Mouse (Mus musculus) forebrain, postnatal 0 days (tissue): ENCODE results near the gene Nfkb1. TPM values are rescaled to one million over a fixed set of nuclear protein-coding genes. Genes with fewer than 3 reads are reported as not detected.

Experiments used
- ATAC-seq: fragments of 200-750 bp; cut with Nextera tagmentation; 2 replicates; pipeline ENCODE4 v1.8.0; 2017; ENCODE audit warnings: mild to moderate bottlenecking, moderate library complexity
- DNase-seq: peaks from one replicate; pipeline ENCODE4 v3.0.0-alpha.2; 2015
- H3K27ac ChIP-seq: fragments of 300-500 bp; sonication (generic); 2 replicates; pipeline ENCODE4 v1.5.1; 2014; ENCODE audit warnings: low read depth, mild to moderate bottlenecking, antibody characterized with exemption, low read length, moderate library complexity, mixed read lengths
- H3K27me3 ChIP-seq: fragments of 300-500 bp; sonication (generic); 2 replicates; pipeline ENCODE4 v1.6.1; 2014; ENCODE audit warnings: mild to moderate bottlenecking, low read length, mixed read lengths; ENCODE audit not compliant: insufficient read depth
- H3K36me3 ChIP-seq: fragments of 300-500 bp; sonication (generic); 2 replicates; pipeline ENCODE4 v1.6.1; 2014; ENCODE audit warnings: mild to moderate bottlenecking, moderate library complexity; ENCODE audit not compliant: insufficient read depth
- H3K4me1 ChIP-seq: fragments of 300-500 bp; sonication (generic); 2 replicates; pipeline ENCODE4 v1.6.1; 2014; ENCODE audit warnings: antibody characterized with exemption; ENCODE audit not compliant: insufficient read depth
- H3K4me2 ChIP-seq: fragments of 300-500 bp; sonication (generic); 2 replicates; pipeline ENCODE4 v1.6.1; 2014; ENCODE audit warnings: low read depth, mild to moderate bottlenecking, moderate library complexity
- H3K4me3 ChIP-seq: fragments of 300-500 bp; sonication (generic); 2 replicates; pipeline ENCODE4 v1.5.1; 2014; ENCODE audit warnings: low read depth, low read length, mixed read lengths
- H3K9ac ChIP-seq: fragments of 300-500 bp; sonication (generic); 2 replicates; pipeline ENCODE4 v1.6.1; 2014; ENCODE audit warnings: mild to moderate bottlenecking
- H3K9me3 ChIP-seq: fragments of 300-500 bp; sonication (generic); 2 replicates; pipeline ENCODE4 v1.6.1; 2016; ENCODE audit warnings: low read length
- CTCF ChIP-seq: sonication (generic); IDR thresholded peaks from 2 replicates; pipeline ENCODE4 v1.5.1; 2016; ENCODE audit warnings: antibody characterized with exemption, control low read depth, low read depth
- WGBS: fragments of 180-500 bp; shearing (Covaris S2); extraction: QIAGEN DNeasy Blood & Tissue Kit; methylation state at CpG from one replicate; pipeline ENCODE4 v1.1.7; 2014; 5-methylcytosine and 5-hydroxymethylcytosine counted together
- polyA plus RNA-seq: library from polyadenylated mRNA; unstranded; fragments of >200 nt; fragmentation: Nextera tagmentation; extraction: Ambion mirVana; gene quantifications from 2 replicates; pipeline ENCODE4 v1.2.1, GENCODE M21; 2015
- total RNA-seq: library from RNA; depleted of rRNA; stranded (reverse); fragments of >200 nt; gene quantifications from 2 replicates; pipeline ENCODE4 v1.2.3, GENCODE M21; 2014

Nfkb1 gene
- total and polyA plus RNA-seq, 2 experiments from 2014 or later: 4.4 to 22.5 TPM

- Histone ChIP-seq H3K9ac (no peak overlapping the region), H3K4me3 (no peak overlapping the region), H3K36me3 (no peaks in the 10 kb centered on the region), H3K27me3 (no peaks in the 10 kb centered on the region), H3K27ac (no peak overlapping the region), H3K9me3 (no peaks in the 10 kb centered on the region), H3K4me1 (no peaks in the 10 kb centered on the region), H3K4me2 (no peak overlapping the region)
- no peak for DNase-seq
- ATAC-seq: no peak
- TF ChIP-seq CTCF: no peak
- WGBS: 78% methylated on average over 6 of the region's 6 CpGs
Observed at GRCm38 (mm10) chr3:135680213-135680843, 11.0 kb downstream of the Nfkb1 start.

DNA sequence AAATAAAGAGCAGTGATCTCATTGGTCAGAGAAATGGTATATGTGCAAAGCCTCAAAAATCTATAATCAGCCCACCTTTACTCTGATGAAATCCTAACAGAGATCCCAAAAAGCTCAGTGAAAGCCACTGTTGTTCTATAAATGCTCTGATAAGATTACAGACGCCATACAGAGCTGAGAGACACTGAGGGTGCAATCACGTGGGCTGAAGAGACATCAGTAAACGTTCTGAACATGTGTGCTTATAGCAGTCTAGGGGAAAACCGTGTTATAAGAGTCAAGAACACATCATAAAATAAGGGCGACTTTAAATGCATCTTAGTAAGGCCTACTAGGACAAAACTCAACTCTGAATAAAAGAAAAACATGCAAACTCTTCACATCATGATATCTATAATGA, 14.3 kb downstream of the Nfkb1 start:
- WGBS: 88% methylated on average over 5 of the region's 5 CpGs
- ATAC-seq (no peak), DNase-seq (no peak)
- H3K9ac ChIP-seq: no peak overlapping the region
- H3K4me2 ChIP-seq: no peak overlapping the region
- no peak for TF ChIP-seq CTCF
- H3K27ac ChIP-seq: no peak overlapping the region
- peaks cover 7% of the 10 kb centered on the region; the same call in 1 of the 2 replicates for H3K4me1 ChIP-seq
- H3K27me3 ChIP-seq: no peaks in the 10 kb centered on the region
- H3K36me3 ChIP-seq: no peaks in the 10 kb centered on the region
- no peaks in the 10 kb centered on the region for H3K9me3 ChIP-seq
- H3K4me3 ChIP-seq: no peak overlapping the region

GRCm38 (mm10) chr3:135676364-135676763, 15.0 kb downstream of the Nfkb1 start:
- Histone ChIP-seq H3K4me3 (no peak overlapping the region), H3K36me3 (no peaks in the 10 kb centered on the region), H3K9me3 (no peaks in the 10 kb centered on the region), H3K4me1 (peaks cover 7% of the 10 kb centered on the region; the same call in 1 of the 2 replicates), H3K27ac (no peak overlapping the region), H3K4me2 (no peak overlapping the region), H3K9ac (no peak overlapping the region), H3K27me3 (no peaks in the 10 kb centered on the region)
- 67% methylated on average over 2 of the region's 2 CpGs for WGBS
- no peak for DNase-seq
- no peak for TF ChIP-seq CTCF
- ATAC-seq: no peak

GRCm38 (mm10) chr3:135675480-135675879, 15.9 kb downstream of the Nfkb1 start:
- ATAC-seq (no peak), DNase-seq (no peak)
- Histone ChIP-seq H3K9ac (no peak overlapping the region), H3K27me3 (no peaks in the 10 kb centered on the region), H3K27ac (no peak overlapping the region), H3K36me3 (no peaks in the 10 kb centered on the region), H3K9me3 (no peaks in the 10 kb centered on the region), H3K4me3 (no peak overlapping the region), H3K4me1 (peaks cover 7% of the 10 kb centered on the region; the same call in 1 of the 2 replicates), H3K4me2 (no peak overlapping the region)
- WGBS: 64% methylated on average over 5 of the region's 5 CpGs
- no peak for TF ChIP-seq CTCF

GRCm38 (mm10) chr3:135674716-135675392, 16.5 kb downstream of the Nfkb1 start:
- Histone ChIP-seq H3K27ac (no peak overlapping the region), H3K4me1 (peaks cover 7% of the 10 kb centered on the region; the same call in 1 of the 2 replicates), H3K27me3 (no peaks in the 10 kb centered on the region), H3K4me3 (no peak overlapping the region), H3K36me3 (no peaks in the 10 kb centered on the region), H3K9ac (no peak overlapping the region), H3K4me2 (no peak overlapping the region), H3K9me3 (no peaks in the 10 kb centered on the region)
- ATAC-seq: peak; percentile 38
- no peak for DNase-seq
- no peak for TF ChIP-seq CTCF
- WGBS: 39% methylated on average over 13 of the region's 13 CpGs

GRCm38 (mm10) chr3:135673695-135674094, 17.7 kb downstream of the Nfkb1 start:
- peaks cover 7% of the 10 kb centered on the region; the same call in 1 of the 2 replicates for H3K4me1 ChIP-seq
- no peaks in the 10 kb centered on the region for H3K9me3 ChIP-seq
- H3K27me3 ChIP-seq: no peaks in the 10 kb centered on the region
- no peak overlapping the region; the same call in 1 of the 2 replicates for H3K27ac ChIP-seq
- no peaks in the 10 kb centered on the region for H3K36me3 ChIP-seq
- H3K4me3 ChIP-seq: no peak overlapping the region
- 25% methylated on average over 7 of the region's 7 CpGs for WGBS
- TF ChIP-seq CTCF: no peak
- ATAC-seq: peak; percentile 66
- H3K9ac ChIP-seq: no peak overlapping the region
- H3K4me2 ChIP-seq: no peak overlapping the region
- peak; percentile 73 for DNase-seq

- Histone ChIP-seq H3K27ac (no peak overlapping the region), H3K9me3 (no peaks in the 10 kb centered on the region)
- WGBS: 86% methylated on average over 4 of the region's 4 CpGs
Observed at GRCm38 (mm10) chr3:135673041-135673440, 18.3 kb downstream of the Nfkb1 start.

More at GRCm38 (mm10) chr3:135673041-135673440, 18.3 kb downstream of the Nfkb1 start:
- no peak overlapping the region for H3K9ac ChIP-seq
- no peak overlapping the region for H3K4me2 ChIP-seq
- H3K36me3 ChIP-seq: no peaks in the 10 kb centered on the region
- peaks cover 7% of the 10 kb centered on the region; the same call in 1 of the 2 replicates for H3K4me1 ChIP-seq
- DNase-seq (no peak), ATAC-seq (no peak)
- no peak for TF ChIP-seq CTCF
- no peaks in the 10 kb centered on the region for H3K27me3 ChIP-seq
- no peak overlapping the region for H3K4me3 ChIP-seq
